Mouse (Mus musculus): Measurements from ENCODE around the gene Maml2.

Maml2 gene

DNA sequence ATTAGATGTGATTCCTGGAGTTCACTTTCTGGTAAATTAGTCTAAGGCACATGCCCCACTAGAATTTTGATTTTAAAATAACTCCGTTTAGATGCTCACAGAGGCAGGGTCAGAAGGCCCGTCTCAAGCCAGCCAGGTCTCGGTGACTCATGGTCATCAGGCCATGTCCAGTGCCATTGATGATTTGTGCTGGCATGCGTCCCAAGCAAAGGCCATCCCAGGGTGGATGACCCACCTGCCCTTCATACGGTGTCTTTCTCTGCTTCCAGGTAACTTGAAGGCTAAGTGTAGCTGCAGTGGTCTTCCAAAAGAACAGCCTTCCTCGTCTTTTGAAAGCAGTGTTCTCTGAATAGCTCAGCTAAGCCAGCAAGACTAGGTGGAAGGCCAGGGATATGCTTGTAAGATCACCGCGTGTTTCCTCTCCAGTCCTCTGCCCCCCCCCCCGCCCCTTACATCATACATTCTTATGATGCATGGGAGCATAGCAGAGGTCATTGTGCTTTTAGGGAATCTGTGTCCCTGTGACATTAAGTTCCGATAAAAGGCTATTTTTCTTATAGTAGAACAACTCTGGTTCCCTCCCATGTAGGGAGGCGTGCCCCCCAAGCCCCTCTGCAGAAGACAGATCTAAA, 235.4 kb downstream of the Maml2 start:
- no peak for DNase-seq (ENCODE audit: low spot score)

DNA sequence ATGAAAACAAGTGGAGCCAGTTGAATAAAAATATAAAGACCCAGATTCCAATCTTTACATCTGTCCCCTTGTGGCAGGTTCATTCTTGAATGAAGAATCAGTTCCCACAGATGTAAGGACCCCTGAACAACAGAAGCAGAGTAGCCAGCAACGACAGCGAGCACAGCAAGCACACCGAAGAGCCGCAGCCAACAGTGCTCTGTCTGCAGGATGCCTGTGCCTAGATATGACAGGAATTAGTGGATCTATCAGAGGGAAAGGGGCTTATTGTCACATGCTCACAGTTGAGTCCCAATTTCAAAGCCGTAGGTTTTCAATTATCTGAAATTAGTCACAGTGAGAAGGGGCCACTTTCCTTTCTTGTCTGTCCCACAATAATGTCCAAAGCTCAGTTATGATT, 238.0 kb downstream of the Maml2 start:
- no peak for DNase-seq (ENCODE audit: low spot score)

DNA sequence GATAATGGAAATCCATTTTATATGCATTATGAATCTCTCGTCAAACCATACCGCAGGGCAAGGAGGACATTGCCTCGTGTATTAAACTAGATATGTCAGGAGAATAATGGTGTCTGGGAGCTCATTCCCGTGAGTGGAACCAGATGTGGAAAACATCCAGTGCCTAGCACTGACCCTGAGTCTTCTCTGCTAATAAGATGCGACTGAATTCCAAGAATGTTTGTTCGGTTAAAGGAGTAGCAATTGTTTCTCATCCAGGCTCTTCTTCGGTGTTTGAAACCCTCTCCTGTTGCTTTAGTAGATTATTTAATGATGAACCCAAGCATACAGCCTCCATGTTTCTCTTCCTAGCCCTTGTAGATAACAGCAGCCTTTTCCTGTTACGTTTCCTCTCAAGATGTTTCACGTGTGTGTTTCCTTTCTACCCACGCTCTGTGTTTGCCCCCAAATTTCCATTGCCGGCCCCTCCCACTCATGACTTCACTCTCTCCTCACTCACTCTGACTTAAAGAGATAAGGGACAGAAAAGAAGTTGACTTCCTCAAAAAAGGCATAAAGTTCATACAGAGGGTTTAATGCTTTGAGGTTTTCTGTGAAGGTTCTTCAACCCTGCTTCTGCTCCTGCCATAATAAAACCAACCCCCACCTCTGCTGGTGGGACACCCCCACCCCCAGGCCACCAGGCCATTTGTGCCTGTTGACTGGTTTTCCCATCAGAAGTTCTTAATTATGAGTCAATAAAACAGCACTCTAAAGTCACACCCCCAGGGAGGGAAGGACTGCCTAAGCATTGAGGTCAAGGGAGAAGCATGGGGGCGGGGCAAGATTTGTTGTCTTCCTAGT, 238.9 kb downstream of the Maml2 start:
- DNase-seq (ENCODE audit: low spot score) = no peak

DNA sequence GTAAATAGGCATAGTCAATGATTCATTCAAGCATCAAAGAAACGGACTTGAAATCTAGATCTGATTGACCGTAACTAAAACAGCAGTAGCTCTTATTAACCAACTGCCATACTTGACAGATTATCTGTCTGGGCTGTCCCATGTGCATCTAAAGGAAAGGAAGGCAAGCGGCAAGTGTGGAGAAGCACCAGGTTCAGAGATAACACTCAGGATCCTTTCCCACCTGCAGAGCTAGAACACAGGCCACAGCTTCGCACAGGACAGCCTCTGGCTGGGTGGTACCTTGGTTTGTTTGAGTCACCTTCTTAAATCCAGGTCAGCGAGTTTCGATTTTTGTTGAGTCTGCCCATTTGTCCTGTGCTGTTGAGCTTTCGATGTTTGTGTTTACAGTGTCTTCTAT, 240.4 kb downstream of the Maml2 start:
- no peak for DNase-seq (ENCODE audit: low spot score)

DNA sequence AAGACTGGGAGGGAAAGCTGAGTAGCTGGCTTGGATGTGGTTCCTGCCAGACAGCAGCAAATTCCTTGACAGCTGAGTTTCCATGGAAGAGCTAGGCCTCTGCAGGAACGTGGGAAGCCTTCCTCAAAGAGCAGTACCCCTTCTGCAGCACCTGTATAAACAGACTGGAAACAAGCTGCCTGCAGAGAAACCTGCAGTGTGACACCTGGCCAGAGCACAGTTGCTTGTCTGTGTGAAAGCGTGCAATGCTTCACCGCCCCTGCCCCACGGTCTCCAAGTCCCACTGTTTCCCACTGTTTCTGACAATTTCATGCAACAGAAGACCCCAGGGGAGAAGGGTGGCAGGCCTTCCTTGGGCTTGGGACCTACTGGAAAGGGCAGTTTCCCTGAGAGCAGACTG, 241.8 kb downstream of the Maml2 start:
- no peak for DNase-seq (ENCODE audit: low spot score)

DNA sequence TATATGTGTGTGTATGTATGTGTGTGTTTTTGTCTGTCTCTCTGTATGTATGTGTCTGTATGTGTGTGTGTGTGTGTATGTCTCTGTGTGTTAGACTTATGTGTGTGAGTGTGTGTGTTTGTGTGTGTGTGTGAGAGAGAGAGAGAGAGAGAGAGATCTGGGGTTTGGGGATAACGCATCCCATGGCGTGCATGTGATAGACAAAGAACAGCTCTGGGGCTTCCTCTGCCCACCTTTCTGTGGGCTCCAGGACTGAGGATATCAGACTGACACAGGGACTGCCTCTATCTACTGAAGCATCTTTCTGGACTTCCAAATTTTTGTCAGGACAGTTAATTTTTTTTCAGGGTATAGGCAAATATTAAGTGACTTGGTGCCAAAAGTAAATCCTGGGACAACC, 242.5 kb downstream of the Maml2 start:
- no peak for DNase-seq (ENCODE audit: low spot score)

DNA sequence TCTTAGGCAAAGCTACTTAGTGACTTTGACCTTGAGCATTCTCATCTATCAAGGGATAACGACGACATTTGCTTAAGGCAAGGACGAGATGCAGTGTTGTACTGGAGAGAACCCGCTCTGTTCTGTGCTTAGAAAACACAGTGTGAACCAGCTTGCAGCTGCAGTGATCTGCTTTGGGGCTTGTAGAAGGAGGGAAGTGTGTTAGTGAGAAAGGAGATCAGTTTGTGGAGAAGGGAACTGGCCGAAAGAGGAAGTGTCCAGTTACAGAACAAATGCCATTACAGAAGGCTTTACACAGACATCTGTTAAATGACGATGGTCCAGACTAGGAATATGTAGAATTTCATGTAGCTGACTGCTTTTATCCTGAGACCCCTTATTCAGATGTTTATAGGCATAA, 243.0 kb downstream of the Maml2 start:
- DNase-seq (ENCODE audit: low spot score) = no peak

DNA sequence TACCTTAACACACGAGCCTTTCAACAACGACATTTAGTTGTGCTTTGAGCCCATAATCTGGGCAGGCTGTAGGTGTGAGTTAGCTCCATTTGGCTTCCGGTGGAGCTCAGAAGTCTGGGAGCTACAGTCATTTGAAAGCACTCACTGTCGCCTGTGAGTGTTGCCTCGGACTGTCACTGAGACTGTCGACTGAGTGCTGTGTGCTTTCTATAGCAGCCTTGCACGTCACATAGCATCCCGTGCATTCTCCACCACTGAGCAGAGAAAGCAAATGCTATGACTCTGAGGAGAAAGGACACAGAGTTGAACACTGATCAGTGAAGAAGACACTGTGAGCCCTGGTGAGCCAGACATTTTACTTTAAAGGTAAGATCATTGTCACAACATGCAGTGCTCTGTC, 245.4 kb downstream of the Maml2 start:
- DNase-seq (ENCODE audit: low spot score) = no peak

DNA sequence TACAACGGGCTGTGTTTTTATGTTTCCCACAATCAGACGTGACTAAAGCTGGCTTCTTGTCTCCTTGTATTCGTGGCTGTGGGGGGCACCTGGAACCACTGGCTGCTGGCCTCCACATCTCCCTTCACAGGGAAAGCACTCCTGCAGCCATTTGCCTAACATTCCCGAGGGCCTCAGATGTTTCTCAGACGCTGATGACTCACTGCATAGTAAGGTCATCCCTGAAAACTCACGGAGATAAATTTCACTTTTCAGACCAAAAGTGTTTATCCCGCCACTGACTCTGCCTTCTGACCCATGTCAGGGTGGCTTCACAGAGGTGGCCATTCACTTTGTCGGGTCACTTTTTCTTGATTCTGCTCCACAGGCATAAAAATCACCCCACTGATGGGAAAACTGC, 246.4 kb downstream of the Maml2 start:
- DNase-seq (ENCODE audit: low spot score) = no peak

DNA sequence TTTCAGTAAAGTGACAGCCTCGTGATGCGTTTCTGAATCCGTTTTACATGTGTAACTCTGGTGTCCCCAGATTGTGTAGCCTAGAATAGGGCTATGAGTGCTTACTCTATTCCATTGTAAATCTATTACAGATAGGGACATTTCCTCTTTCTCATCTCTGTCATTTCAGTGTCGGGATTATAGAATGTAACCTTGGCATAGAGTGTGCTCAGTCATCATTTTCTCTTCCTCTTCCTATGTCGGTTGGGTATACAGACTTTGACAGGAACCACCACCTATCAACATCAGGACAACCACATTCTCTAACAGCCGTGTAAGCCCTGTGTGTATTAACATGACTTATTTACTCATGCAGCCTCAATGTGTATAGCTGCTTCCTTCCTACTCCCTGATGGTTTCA, 248.0 kb downstream of the Maml2 start:
- no peak for DNase-seq (ENCODE audit: low spot score)

DNA sequence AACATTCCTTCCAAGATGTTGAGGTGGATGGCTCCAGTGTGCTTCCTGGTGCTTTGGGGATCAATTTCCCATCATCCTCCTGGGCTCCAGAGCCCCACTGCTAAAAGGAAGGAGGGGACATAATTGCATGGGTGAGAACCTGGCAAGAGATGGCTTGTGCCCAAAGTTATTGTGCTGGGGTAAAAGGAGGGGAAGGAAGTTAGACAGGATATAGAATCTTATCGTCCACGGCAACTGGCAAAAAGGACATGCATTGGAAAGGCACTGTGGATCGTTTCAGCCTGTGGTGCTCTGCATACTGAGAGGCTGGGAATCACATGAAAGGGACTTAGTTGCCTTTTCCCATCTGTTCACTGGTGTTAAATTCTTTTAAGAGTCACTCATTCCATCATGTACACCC, 252.2 kb downstream of the Maml2 start:
- DNase-seq (ENCODE audit: low spot score) = no peak

DNA sequence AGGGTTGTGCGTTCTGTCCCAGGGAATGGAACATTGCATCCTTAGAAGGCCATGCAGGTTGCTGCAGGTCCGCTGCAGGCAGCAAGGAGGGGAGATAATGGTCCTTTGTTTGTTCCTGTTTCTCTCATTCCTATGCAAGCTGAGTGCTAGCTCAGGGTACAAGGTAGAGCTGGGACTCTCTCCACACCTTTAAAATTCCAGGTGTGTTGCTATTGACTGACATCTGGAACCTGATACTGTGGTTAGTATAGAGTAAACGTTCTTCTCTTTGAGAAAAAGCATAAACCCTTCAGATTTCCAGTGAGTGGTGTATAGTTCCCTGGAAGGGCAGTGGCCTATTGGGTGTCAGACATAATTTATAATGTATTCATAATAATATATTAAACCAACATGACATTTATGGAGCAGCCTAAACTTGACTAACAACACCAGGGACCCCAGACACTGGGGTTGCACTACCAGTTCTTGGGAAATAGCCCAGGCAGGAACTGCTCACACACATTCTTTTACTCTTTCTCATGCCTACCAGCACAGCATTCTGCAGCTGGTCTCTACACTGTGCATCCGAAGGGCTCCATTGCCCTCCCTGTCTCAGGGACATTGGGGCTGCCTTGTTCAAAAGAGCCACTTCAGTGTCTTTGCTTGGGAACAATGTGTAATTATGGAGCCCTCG, 254.8 kb downstream of the Maml2 start:
- peak; percentile 40 for DNase-seq (ENCODE audit: low spot score)

DNA sequence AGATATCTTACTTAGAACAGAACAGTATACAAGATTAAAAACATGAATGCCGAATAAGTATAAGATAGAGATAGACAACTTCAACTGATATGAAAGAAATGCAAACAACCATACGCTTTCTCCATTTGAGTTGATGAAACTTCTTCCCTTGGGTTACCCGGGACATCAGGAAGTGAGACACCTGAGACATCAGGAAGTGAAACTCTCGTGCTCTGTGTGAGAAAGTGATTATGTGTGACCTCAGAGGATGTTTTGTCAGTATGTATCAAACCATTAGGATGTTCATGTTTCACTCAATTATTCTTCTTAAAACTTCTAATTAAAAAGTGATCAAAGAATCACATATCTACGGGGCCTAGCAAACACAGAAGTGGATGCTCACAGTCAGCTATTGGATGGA, 257.0 kb downstream of the Maml2 start:
- no peak for DNase-seq (ENCODE audit: low spot score)

DNA sequence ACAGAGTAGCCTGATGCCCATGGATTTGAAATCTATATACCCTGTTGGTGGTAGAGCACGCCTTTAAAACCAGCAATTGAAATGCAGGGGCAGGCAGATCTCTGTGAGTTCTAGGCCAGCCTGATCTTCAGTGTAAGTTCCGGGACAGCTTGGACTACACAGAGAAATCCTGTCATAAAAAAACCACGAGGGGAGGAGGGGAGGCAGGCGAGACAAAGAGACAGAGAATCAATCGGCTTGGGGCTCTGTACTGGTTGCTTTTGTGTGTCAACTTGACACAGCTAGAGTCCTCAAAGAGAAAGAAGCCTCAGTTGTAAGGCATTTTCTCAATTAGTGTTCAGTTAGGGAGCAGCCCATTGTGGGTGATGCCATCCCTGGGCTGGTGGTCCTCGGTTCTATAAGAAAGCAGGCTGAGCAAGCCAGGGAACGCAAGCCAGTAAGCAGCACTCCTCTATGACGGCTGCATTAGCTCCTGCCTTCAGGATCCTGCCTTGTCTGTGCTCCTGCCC, 258.3 kb downstream of the Maml2 start:
- no peak for DNase-seq (ENCODE audit: low spot score)

DNA sequence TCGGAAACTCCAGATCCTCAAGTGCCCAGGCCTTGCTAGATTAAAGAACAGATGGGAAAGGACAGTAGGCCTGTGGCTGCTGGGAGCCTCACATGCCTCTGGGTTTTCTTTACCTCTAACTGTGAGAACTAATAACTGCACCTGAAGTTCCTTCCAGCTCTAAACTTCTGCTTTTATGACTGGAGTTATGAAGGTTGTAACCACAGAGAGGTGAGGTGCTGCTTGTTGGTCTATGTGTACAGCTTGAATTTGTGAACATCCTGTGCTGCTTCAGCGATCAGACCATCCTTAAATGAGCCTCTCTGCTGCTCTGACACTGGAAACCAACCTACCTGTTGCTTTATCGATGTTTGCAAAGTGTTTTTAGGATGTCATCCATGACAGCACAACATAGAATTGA, 258.9 kb downstream of the Maml2 start:
- no peak for DNase-seq (ENCODE audit: low spot score)

DNA sequence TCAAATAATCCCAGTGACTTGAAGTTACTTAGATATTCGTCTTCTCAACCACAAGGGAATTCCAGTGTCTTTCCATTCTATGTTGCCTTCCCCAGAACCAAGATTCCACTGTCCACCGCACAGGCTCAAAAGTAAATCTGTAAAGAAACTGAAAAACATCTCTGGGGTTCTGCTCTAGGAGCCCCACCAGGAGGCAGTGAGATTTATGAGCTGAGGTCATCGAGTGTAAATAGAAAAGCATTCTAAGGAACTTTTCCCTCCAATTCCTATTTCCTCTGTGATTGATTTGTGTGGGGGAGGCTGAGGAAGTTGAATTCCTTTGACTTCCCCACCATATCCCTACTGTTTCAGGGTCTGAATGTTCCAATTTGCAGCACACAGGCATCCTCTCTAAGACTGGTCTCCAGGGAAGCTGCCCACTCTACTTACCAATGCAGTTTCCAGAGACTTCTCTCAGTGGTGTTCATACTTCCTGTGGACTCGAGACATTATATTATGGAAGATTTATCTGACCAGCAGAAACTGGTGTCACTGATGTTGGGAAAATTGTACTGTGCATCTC, 261.1 kb downstream of the Maml2 start:
- DNase-seq (ENCODE audit: low spot score) = no peak

DNA sequence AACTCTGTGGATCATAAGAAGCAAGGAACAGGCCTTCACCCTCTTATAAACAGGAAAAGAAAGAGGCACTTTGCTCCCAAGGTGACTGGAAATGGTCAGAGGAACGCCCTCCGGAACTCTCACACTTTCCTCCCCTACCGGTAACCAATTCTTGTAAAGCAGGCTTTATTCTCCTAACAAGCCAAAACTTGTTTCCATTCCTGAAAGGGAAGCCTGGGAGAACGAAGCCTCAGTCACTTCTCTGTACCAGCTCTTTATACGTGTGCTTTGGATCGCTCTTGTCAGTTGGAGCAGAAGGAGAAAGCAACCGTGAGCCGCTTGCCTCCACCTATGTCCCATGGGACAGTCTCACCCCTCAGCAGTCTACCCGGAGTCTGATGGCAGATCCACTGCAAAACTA, 262.9 kb downstream of the Maml2 start:
- peak; percentile 33 for DNase-seq (ENCODE audit: low spot score)

DNA sequence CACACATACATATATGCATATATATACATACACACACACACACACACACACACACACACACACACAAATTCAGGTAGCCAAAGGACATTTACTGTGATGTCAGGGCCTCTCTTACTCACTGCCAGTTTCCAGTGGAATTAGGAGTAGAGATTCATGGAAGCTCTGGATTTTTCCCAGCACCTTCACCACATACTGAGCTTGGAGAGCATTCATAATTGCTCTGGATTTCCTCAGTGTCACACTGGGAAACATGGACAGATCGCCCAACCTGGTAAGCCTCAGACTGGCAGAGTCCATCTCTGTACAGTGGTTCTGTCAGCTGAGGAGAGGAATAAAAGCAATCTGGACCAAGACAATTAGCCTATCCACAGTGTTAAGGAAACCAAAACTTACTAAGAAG, 263.6 kb downstream of the Maml2 start:
- no peak for DNase-seq (ENCODE audit: low spot score)

DNA sequence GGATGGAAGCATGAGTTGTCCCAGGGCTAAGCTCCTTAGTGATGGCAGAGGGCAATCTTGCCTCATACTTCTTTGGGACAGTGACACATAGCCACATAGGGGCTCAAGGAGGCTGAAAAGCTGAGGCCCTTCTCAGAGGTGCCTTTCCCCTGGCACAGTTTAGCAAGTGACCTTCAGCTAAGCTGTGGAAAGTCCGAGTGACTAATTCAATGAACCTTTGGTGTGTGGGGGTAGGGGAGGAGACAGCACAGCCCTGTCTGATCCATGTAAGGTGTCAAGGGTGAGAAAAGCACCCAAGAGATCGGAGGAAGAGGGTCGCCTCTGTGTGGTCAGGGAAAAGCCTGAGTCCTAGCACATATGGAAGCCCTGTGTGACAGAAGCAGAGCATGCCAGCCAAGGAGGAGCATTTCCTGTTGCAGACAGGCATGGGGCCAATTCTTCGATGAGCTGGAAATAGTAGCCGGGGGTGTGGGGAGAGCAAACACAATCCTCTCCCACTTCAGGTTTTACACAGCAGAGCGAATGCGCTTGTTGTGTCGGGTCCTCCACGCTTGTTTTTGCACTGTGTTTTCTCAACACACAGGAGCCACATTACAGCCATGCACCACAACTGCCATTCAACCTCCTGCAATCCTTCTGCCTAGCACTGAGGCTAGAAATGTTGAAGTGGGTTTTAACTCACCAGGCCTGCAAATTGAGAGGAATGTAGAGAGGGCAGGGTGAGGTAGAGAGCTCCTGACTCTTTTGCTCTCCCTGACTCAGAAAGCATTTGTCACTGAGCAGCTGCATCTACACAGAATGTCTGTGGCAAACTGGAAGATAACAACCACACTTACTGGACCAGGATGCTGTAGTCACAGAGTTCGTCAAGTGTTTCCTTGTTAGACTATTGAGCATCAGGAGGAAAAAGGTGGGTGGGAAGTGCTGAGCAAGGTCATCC, 266.0 kb downstream of the Maml2 start:
- peak; percentile 52 for DNase-seq (ENCODE audit: low spot score)

DNA sequence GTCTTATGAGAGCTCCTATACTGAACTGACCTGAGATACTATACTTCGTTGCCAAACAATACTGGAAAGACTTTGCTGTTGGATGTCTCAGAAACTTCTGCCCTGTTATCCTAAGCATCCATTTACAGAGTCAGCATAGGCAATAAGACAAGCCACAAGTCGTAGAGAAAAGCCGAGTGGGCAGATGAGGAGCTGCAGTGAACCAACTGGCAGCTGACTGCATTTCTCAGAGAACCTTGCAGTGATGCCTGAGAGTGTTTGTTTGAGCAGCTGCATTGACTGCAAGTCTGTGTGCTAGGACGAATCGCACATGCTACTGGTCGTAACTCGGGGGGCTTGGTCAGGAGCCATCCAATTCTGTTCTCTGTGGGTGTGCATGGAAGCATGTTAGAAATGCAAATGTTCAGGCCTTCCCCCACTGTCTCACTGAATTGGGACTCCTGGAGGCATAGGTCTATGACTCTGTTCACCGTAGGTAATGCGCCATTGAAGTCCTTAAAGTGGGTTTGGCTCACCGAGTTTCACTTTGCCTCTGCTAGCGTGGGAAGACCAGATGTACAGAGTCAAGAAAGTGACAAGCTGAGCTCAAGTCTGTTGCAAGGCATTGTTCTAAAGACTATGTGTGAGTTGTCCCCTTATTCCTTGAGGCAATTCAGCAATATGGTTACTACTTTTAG, 267.7 kb downstream of the Maml2 start:
- no peak for DNase-seq (ENCODE audit: low spot score)
